Mouse (Mus musculus) liver, embryonic 14.5 days (tissue): ENCODE measurements around the gene Ubtd2. TPM values are rescaled to one million over a fixed set of nuclear protein-coding genes. Genes with fewer than 3 reads are reported as not detected.

Experiments
- ATAC-seq: fragments of 200-750 bp; cut with Nextera tagmentation; 2 replicates; pipeline ENCODE4 v1.8.0; 2017; ENCODE audit warnings: moderate number of reproducible peaks, mild to moderate bottlenecking, moderate library complexity; ENCODE audit not compliant: insufficient read depth
- DNase-seq, 3 experiments: peaks; one replicate each; pipeline ENCODE4 v3.0.0-alpha.2; 2012 to 2013; ENCODE audit warnings: low read depth in 3 of 3, low spot score in 3 of 3
- H3K27ac ChIP-seq: fragments of 300-500 bp; sonication (generic); 2 replicates; pipeline ENCODE4 v1.5.1; 2014; ENCODE audit warnings: moderate library complexity, mild to moderate bottlenecking, control low read depth, inconsistent platforms
- H3K27me3 ChIP-seq: fragments of 300-500 bp; sonication (generic); 2 replicates; pipeline ENCODE4 v1.6.1; 2014; ENCODE audit warnings: mild to moderate bottlenecking, low read length, moderate library complexity; ENCODE audit not compliant: control insufficient read depth, insufficient read depth
- H3K36me3 ChIP-seq: fragments of 300-500 bp; sonication (generic); replicated peaks from 2 replicates; pipeline ENCODE4 v1.6.1; 2014; ENCODE audit warnings: low read depth; ENCODE audit not compliant: control insufficient read depth, insufficient read depth
- H3K4me1 ChIP-seq, 2 experiments: fragments of 200-500 bp in 1 of 2; fragments of 300-500 bp in 1 of 2; sonication (generic) in 1 of 2; replicated peaks; 2 replicates each; pipeline ENCODE4 v1.6.1; 2012 to 2014; ENCODE audit warnings: antibody characterized with exemption in 1 of 2, inconsistent platforms in 1 of 2, low read length in 1 of 2; ENCODE audit not compliant: control insufficient read depth in 2 of 2, insufficient read depth in 2 of 2
- H3K4me2 ChIP-seq: fragments of 300-500 bp; sonication (generic); 2 replicates; pipeline ENCODE4 v1.6.1; 2014; ENCODE audit warnings: low read depth, mild to moderate bottlenecking, control low read depth, moderate library complexity
- H3K4me3 ChIP-seq, 2 experiments: fragments of 200-500 bp in 1 of 2; fragments of 300-500 bp in 1 of 2; sonication (generic) in 1 of 2; 2 replicates each; pipeline ENCODE4 v1.5.1; 2012 to 2014; ENCODE audit warnings: low read depth in 2 of 2, low read length in 2 of 2, mild to moderate bottlenecking in 2 of 2, control low read depth in 1 of 2, inconsistent platforms in 1 of 2, moderate library complexity in 1 of 2; ENCODE audit not compliant: insufficient read depth in 1 of 2
- H3K9ac ChIP-seq: fragments of 300-500 bp; sonication (generic); replicated peaks from 2 replicates; pipeline ENCODE4 v1.6.1; 2014; ENCODE audit warnings: mild to moderate bottlenecking, control low read depth, moderate library complexity
- H3K9me3 ChIP-seq: fragments of 300-500 bp; sonication (generic); 2 replicates; pipeline ENCODE4 v1.6.1; 2016; ENCODE audit warnings: low read length, mixed read lengths; ENCODE audit not compliant: control insufficient read depth
- CTCF ChIP-seq: IDR thresholded peaks from 2 replicates; pipeline ENCODE4 v1.5.1; 2016; ENCODE audit warnings: antibody characterized with exemption, low read depth, control low read depth
- EP300 ChIP-seq: IDR thresholded peaks from 2 replicates; pipeline ENCODE4 v1.6.1; 2016; ENCODE audit warnings: antibody characterized with exemption, low read depth
- WGBS: fragments of 180-500 bp; shearing (Covaris S2); extraction: QIAGEN DNeasy Blood & Tissue Kit; methylation state at CpG from one replicate; pipeline ENCODE4 v1.1.7; 2014; ENCODE audit not compliant: insufficient replicate concordance; 5-methylcytosine and 5-hydroxymethylcytosine counted together
- polyA plus RNA-seq, 2 experiments: library from polyadenylated mRNA; depleted of rRNA in 1 of 2; stranded (reverse) in 1 of 2; unstranded in 1 of 2; fragments of >200 nt; fragmentation: Nextera tagmentation in 1 of 2; extraction: Ambion mirVana in 1 of 2; gene quantifications; 2 replicates each; pipeline versions ENCODE4 v1.2.1 to v1.2.3; 2012 to 2014

The Ubtd2 gene
- polyA plus RNA-seq, 2 experiments = 2.8 to 3.2 TPM

- no peak for ATAC-seq
- Histone ChIP-seq H3K4me1 (no peaks in the 10 kb centered on the region), H3K27me3 (no peaks in the 10 kb centered on the region), H3K27ac (no peak overlapping the region), H3K9me3 (no peaks in the 10 kb centered on the region), H3K9ac (no peak overlapping the region), H3K36me3 (no peaks in the 10 kb centered on the region), H3K4me3 (no peak overlapping the region), H3K4me2 (no peak overlapping the region)
- WGBS = 54% methylated on average over 5 of the region's 5 CpGs
- TF ChIP-seq EP300 (no peak), CTCF (no peak)
- no peak for DNase-seq
Observed at GRCm38 (mm10) chr11:32488808-32489670, 33.9 kb downstream of the Ubtd2 start.

- Histone ChIP-seq H3K9ac (no peak overlapping the region), H3K36me3 (no peaks in the 10 kb centered on the region), H3K27ac (no peak overlapping the region), H3K9me3 (no peaks in the 10 kb centered on the region), H3K4me3 (no peak overlapping the region), H3K4me1 (no peaks in the 10 kb centered on the region), H3K27me3 (no peaks in the 10 kb centered on the region), H3K4me2 (no peak overlapping the region)
- 83% methylated on average over 2 of the region's 2 CpGs for WGBS
- DNase-seq (no peak), ATAC-seq (no peak)
- TF ChIP-seq EP300 = no peak
- TF ChIP-seq CTCF = no peak
Observed at GRCm38 (mm10) chr11:32491079-32491478, 35.9 kb downstream of the Ubtd2 start.

- ATAC-seq = no peak
- TF ChIP-seq EP300 = no peak
- no peak for TF ChIP-seq CTCF
- H3K4me2 ChIP-seq = no peak overlapping the region
- DNase-seq = no peak
- no peak overlapping the region for H3K27ac ChIP-seq
- H3K27me3 ChIP-seq = no peaks in the 10 kb centered on the region
- H3K9me3 ChIP-seq = no peaks in the 10 kb centered on the region
- no peak overlapping the region for H3K4me3 ChIP-seq
- no peak overlapping the region for H3K9ac ChIP-seq
- H3K4me1 ChIP-seq = no peaks in the 10 kb centered on the region
- H3K36me3 ChIP-seq = no peaks in the 10 kb centered on the region
Observed at GRCm38 (mm10) chr11:32493312-32493711, 38.1 kb downstream of the Ubtd2 start.

- Histone ChIP-seq H3K9ac (no peak overlapping the region), H3K4me1 (no peaks in the 10 kb centered on the region), H3K9me3 (no peaks in the 10 kb centered on the region), H3K27me3 (no peaks in the 10 kb centered on the region), H3K4me2 (no peak overlapping the region), H3K27ac (no peak overlapping the region), H3K36me3 (no peaks in the 10 kb centered on the region), H3K4me3 (no peak overlapping the region)
- no peak for TF ChIP-seq EP300
- TF ChIP-seq CTCF = no peak
- WGBS = 49% methylated on average over 2 of the region's 2 CpGs
- ATAC-seq (no peak), DNase-seq (no peak)
Observed at GRCm38 (mm10) chr11:32495283-32495682, 40.1 kb downstream of the Ubtd2 start.

- no peak for ATAC-seq
- H3K36me3 ChIP-seq = no peaks in the 10 kb centered on the region
- no peaks in the 10 kb centered on the region for H3K27me3 ChIP-seq
- H3K4me1 ChIP-seq = no peaks in the 10 kb centered on the region
- H3K9me3 ChIP-seq = no peaks in the 10 kb centered on the region
- H3K27ac ChIP-seq = no peak overlapping the region
- DNase-seq = no peak
- TF ChIP-seq EP300 (no peak), CTCF (no peak)
- no peak overlapping the region for H3K4me3 ChIP-seq
- H3K9ac ChIP-seq = no peak overlapping the region
- no peak overlapping the region for H3K4me2 ChIP-seq
- WGBS = 71% methylated on average over 7 of the region's 7 CpGs
Observed at GRCm38 (mm10) chr11:32498757-32499535, 43.8 kb downstream of the Ubtd2 start.
